Mouse (Mus musculus): Measurements from ENCODE around the gene Ssna1. TPM values are rescaled to one million over a fixed set of nuclear protein-coding genes. Genes with fewer than 3 reads are reported as not detected.

The Ssna1 gene
- polyA plus RNA-seq, 1 experiment from 2014 or later, result 222 TPM

DNA sequence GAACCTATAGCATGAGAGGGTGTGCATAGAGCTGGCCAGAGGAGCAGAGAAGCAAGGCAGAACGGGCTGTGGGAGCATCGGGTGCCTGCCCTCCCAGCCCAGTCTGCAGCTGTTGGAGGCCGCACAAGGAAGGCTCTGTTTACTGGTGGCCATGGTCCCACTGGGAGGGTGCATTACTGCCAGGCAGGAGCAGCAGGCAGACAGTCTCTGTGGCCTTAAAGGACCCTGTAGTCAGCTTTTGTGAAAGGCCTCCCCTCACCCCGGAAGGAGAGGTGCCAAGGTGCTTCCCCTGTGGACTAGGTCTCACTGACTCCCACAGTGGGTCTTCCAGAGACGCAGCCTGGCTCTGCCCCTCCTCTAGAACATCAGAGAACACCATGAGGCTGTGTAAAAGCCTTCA lies 45.4 kb downstream of the Ssna1 start:
- H3K4me1 ChIP-seq (replicated peaks; ENCODE audit: control insufficient read depth, insufficient read depth, low read length), result peaks cover 5% of the 10 kb centered on the region; the same call in 1 of the 2 replicates
- WGBS, result 86% methylated on average over 5 of the region's 5 CpGs
- no peak for DNase-seq (ENCODE audit: low spot score)

GRCm38 (mm10) chr2:25225811-25226379 lies 46.3 kb downstream of the Ssna1 start:
- H3K4me1 ChIP-seq (replicated peaks; ENCODE audit: control insufficient read depth, insufficient read depth, low read length), result peaks cover 5% of the 10 kb centered on the region; the same call in 1 of the 2 replicates
- H3K27me3 ChIP-seq (ENCODE audit: control insufficient read depth, insufficient read depth, low read length), result no peaks in the 10 kb centered on the region
- no peaks in the 10 kb centered on the region for H3K9me3 ChIP-seq (ENCODE audit: control insufficient read depth, low read length)
- no peaks in the 10 kb centered on the region for H3K36me3 ChIP-seq (ENCODE audit: control insufficient read depth, insufficient read depth, low read length)
- peak overlapping the region; percentile 51; the same call in 1 of the 2 replicates for H3K4me2 ChIP-seq (ENCODE audit: low read depth, low read length, severe bottlenecking)
- 78% methylated on average over 8 of the region's 8 CpGs for WGBS
- ATAC-seq (replicated peaks; ENCODE audit: low FRiP score), result no peak
- DNase-seq (ENCODE audit: low spot score), result no peak
- H3K27ac ChIP-seq (ENCODE audit: low read depth, low read length), result peak overlapping the region; percentile 97
- H3K4me3 ChIP-seq (ENCODE audit: low read depth, low read length), result no peak overlapping the region
- no peak overlapping the region for H3K9ac ChIP-seq (ENCODE audit: low read length)

More for the DNA sequence above, 45.4 kb downstream of the Ssna1 start:
- ATAC-seq (replicated peaks; ENCODE audit: low FRiP score), result no peak
- no peaks in the 10 kb centered on the region for H3K27me3 ChIP-seq (ENCODE audit: control insufficient read depth, insufficient read depth, low read length)
- H3K9me3 ChIP-seq (ENCODE audit: control insufficient read depth, low read length), result no peaks in the 10 kb centered on the region
- H3K9ac ChIP-seq (ENCODE audit: low read length), result no peak overlapping the region
- H3K27ac ChIP-seq (ENCODE audit: low read depth, low read length), result no peak overlapping the region
- no peak overlapping the region for H3K4me2 ChIP-seq (ENCODE audit: low read depth, low read length, severe bottlenecking)
- no peaks in the 10 kb centered on the region for H3K36me3 ChIP-seq (ENCODE audit: control insufficient read depth, insufficient read depth, low read length)
- no peak overlapping the region for H3K4me3 ChIP-seq (ENCODE audit: low read depth, low read length)

DNA sequence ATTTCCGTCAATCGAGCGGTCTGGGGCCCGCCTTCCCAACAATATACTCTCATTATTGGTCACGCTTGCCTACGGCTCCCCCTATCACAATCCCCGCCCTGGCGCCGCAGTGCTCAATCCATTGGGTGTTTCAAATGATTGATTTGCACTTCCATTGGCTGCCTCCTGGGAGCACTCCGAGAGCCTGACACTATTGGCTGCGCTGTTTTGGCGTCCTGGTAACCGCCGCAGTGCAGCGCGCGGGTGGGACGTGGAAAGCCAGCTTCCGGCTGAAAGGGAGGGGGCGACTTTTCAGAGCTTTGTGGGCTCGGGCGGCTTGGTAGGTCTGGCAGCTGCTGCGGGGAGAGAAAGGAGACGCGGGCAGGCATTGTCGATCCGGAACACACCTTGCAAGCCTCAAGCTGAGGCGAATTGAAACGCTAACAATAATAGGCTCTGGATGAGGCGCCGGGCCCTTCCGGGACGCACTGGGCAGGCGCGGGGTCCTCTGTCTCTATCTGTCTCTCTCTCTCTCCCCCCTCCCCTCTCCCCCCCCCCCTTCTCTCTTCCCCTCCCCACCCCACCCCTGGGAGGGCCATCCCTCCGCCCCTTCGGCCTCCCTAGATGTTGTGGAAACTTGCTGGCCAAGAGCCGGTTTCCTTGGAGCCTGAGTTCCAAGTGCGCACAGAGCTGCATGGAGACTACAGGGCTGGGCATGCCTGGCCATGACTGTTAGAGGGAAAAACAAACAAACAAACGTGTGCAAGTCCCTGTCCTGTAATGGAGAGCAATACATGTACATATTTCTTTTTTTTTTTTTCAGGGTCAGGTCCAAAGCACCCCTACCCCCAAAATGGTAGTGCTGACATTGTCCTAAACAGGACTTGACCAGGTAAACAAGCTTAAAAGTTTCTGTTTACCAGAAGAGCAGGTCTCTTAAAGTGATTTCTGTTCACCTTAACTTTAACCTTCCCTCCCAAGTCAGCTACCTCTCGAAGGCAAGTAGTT lies 47.2 kb downstream of the Ssna1 start:
- H3K27me3 ChIP-seq (ENCODE audit: control insufficient read depth, insufficient read depth, low read length), result no peaks in the 10 kb centered on the region
- peak overlapping the region; percentile 97 for H3K27ac ChIP-seq (ENCODE audit: low read depth, low read length)
- H3K36me3 ChIP-seq (ENCODE audit: control insufficient read depth, insufficient read depth, low read length), result no peaks in the 10 kb centered on the region
- peak overlapping the region; percentile 51 for H3K4me2 ChIP-seq (ENCODE audit: low read depth, low read length, severe bottlenecking)
- WGBS, result 2% methylated on average over 41 of the region's 41 CpGs
- peak overlapping the region; percentile 70 for H3K9ac ChIP-seq (ENCODE audit: low read length)
- peak; percentile 98 for DNase-seq (ENCODE audit: low spot score)
- H3K4me1 ChIP-seq (replicated peaks; ENCODE audit: control insufficient read depth, insufficient read depth, low read length), result peaks cover 5% of the 10 kb centered on the region; the same call in 1 of the 2 replicates
- peak; percentile 97 for ATAC-seq (replicated peaks; ENCODE audit: low FRiP score)
- no peaks in the 10 kb centered on the region for H3K9me3 ChIP-seq (ENCODE audit: control insufficient read depth, low read length)
- peak overlapping the region; percentile 92 for H3K4me3 ChIP-seq (ENCODE audit: low read depth, low read length)

- peak within 1 kb of the TSS; percentile 92 for H3K4me3 ChIP-seq (ENCODE audit: low read depth, low read length)
- DNase-seq (ENCODE audit: low spot score), result no peak
- no peak for ATAC-seq (replicated peaks; ENCODE audit: low FRiP score)
- H3K4me1 ChIP-seq (replicated peaks; ENCODE audit: control insufficient read depth, insufficient read depth, low read length), result peaks cover 5% of the 10 kb centered on the region; the same call in 1 of the 2 replicates
- peak within 1 kb of the TSS; percentile 97 for H3K27ac ChIP-seq (ENCODE audit: low read depth, low read length)
- H3K4me2 ChIP-seq (ENCODE audit: low read depth, low read length, severe bottlenecking), result peak within 1 kb of the TSS; percentile 94
- H3K27me3 ChIP-seq (ENCODE audit: control insufficient read depth, insufficient read depth, low read length), result no peaks in the 10 kb centered on the region
- H3K9me3 ChIP-seq (ENCODE audit: control insufficient read depth, low read length), result no peaks in the 10 kb centered on the region
- WGBS, result 1% methylated on average over 17 of the region's 17 CpGs
- H3K36me3 ChIP-seq (ENCODE audit: control insufficient read depth, insufficient read depth, low read length), result no peaks in the 10 kb centered on the region
- H3K9ac ChIP-seq (ENCODE audit: low read length), result peak within 1 kb of the TSS; percentile 86
These were observed 47.8 kb downstream of the Ssna1 start, which contains the start of gene Tubb4b for GRCm38 (mm10) chr2:25224492-25224765. Tubb4b (minus strand) TSS chr2:25224702.

GRCm38 (mm10) chr2:25223681-25224491 lies 48.4 kb downstream of the Ssna1 start:
- H3K36me3 ChIP-seq (ENCODE audit: control insufficient read depth, insufficient read depth, low read length), result no peaks in the 10 kb centered on the region
- peak overlapping the region; percentile 86 for H3K9ac ChIP-seq (ENCODE audit: low read length)
- peak; percentile 86 for DNase-seq (ENCODE audit: low spot score)
- peak; percentile 39 for ATAC-seq (replicated peaks; ENCODE audit: low FRiP score)
- H3K4me3 ChIP-seq (ENCODE audit: low read depth, low read length), result peak overlapping the region; percentile 92
- 1% methylated on average over 52 of the region's 53 CpGs for WGBS
- H3K4me1 ChIP-seq (replicated peaks; ENCODE audit: control insufficient read depth, insufficient read depth, low read length), result peaks cover 5% of the 10 kb centered on the region; the same call in 1 of the 2 replicates
- H3K27ac ChIP-seq (ENCODE audit: low read depth, low read length), result peak overlapping the region; percentile 89
- H3K27me3 ChIP-seq (ENCODE audit: control insufficient read depth, insufficient read depth, low read length), result no peaks in the 10 kb centered on the region
- H3K9me3 ChIP-seq (ENCODE audit: control insufficient read depth, low read length), result no peaks in the 10 kb centered on the region
- H3K4me2 ChIP-seq (ENCODE audit: low read depth, low read length, severe bottlenecking), result peak overlapping the region; percentile 94

GRCm38 (mm10) chr2:25221331-25221772 lies 50.9 kb downstream of the Ssna1 start:
- Histone ChIP-seq H3K9ac (ENCODE audit: low read length) (no peak overlapping the region), H3K4me1 (replicated peaks; ENCODE audit: control insufficient read depth, insufficient read depth, low read length) (peaks cover 5% of the 10 kb centered on the region; the same call in 1 of the 2 replicates), H3K36me3 (ENCODE audit: control insufficient read depth, insufficient read depth, low read length) (no peaks in the 10 kb centered on the region), H3K9me3 (ENCODE audit: control insufficient read depth, low read length) (no peaks in the 10 kb centered on the region), H3K27ac (ENCODE audit: low read depth, low read length) (no peak overlapping the region), H3K27me3 (ENCODE audit: control insufficient read depth, insufficient read depth, low read length) (no peaks in the 10 kb centered on the region), H3K4me2 (ENCODE audit: low read depth, low read length, severe bottlenecking) (no peak overlapping the region), H3K4me3 (ENCODE audit: low read depth, low read length) (no peak overlapping the region)
- DNase-seq (ENCODE audit: low spot score), result no peak
- no peak for ATAC-seq (replicated peaks; ENCODE audit: low FRiP score)
- 79% methylated on average over 5 of the region's 5 CpGs for WGBS

Other genes starting within 250 kb of the Ssna1 start
- 68.0 and 81.2 TPM in 2 replicates for gene Nsmf, start 218.1 kb downstream of the Ssna1 start, polyA plus RNA-seq (2014; fragmentation: Nextera tagmentation; extraction: Ambion mirVana)
- gene Entpd8, start 192.1 kb downstream of the Ssna1 start, polyA plus RNA-seq (2014; fragmentation: Nextera tagmentation; extraction: Ambion mirVana), result not detected in 2 replicates
- 0.31 TPM in 1 of 2 replicates, not detected in the other for gene Noxa1, start 177.3 kb downstream of the Ssna1 start, polyA plus RNA-seq (2014; fragmentation: Nextera tagmentation; extraction: Ambion mirVana)
- 63.6 and 72.1 TPM in 2 replicates for gene Nrarp, start 91.7 kb downstream of the Ssna1 start, polyA plus RNA-seq (2014; fragmentation: Nextera tagmentation; extraction: Ambion mirVana)
- 1.3 and 1.5 TPM in 2 replicates for gene Tor4a, start 75.6 kb downstream of the Ssna1 start, polyA plus RNA-seq (2014; fragmentation: Nextera tagmentation; extraction: Ambion mirVana)
- 110 TPM in 2 replicates for gene Nelfb, start 60.9 kb downstream of the Ssna1 start, polyA plus RNA-seq (2014; fragmentation: Nextera tagmentation; extraction: Ambion mirVana)
- gene Stpg3, start 57.8 kb downstream of the Ssna1 start, polyA plus RNA-seq (2014; fragmentation: Nextera tagmentation; extraction: Ambion mirVana), result not detected in 2 replicates
- 0.88 and 1.3 TPM in 2 replicates for gene Fam166a, start 53.7 kb downstream of the Ssna1 start, polyA plus RNA-seq (2014; fragmentation: Nextera tagmentation; extraction: Ambion mirVana)
- 615 and 680 TPM in 2 replicates for gene Tubb4b, start 47.7 kb downstream of the Ssna1 start, polyA plus RNA-seq (2014; fragmentation: Nextera tagmentation; extraction: Ambion mirVana)
- not detected in 2 replicates for gene Slc34a3, start 38.1 kb downstream of the Ssna1 start, polyA plus RNA-seq (2014; fragmentation: Nextera tagmentation; extraction: Ambion mirVana)
- not detected in 2 replicates for gene Rnf224, start 35.7 kb downstream of the Ssna1 start, polyA plus RNA-seq (2014; fragmentation: Nextera tagmentation; extraction: Ambion mirVana)
- gene Rnf208, start 30.2 kb downstream of the Ssna1 start, polyA plus RNA-seq (2014; fragmentation: Nextera tagmentation; extraction: Ambion mirVana), result 33.0 and 37.6 TPM in 2 replicates
- not detected in 2 replicates for gene Cysrt1, start 30.0 kb downstream of the Ssna1 start, polyA plus RNA-seq (2014; fragmentation: Nextera tagmentation; extraction: Ambion mirVana)
- gene AL732309.1, start 25.6 kb downstream of the Ssna1 start, polyA plus RNA-seq (2014; fragmentation: Nextera tagmentation; extraction: Ambion mirVana), result 5.1 and 5.8 TPM in 2 replicates
- gene Tmem203, start 17.0 kb downstream of the Ssna1 start, polyA plus RNA-seq (2014; fragmentation: Nextera tagmentation; extraction: Ambion mirVana), result 13.6 and 15.8 TPM in 2 replicates
- gene Tprn, start 9.8 kb downstream of the Ssna1 start, polyA plus RNA-seq (2014; fragmentation: Nextera tagmentation; extraction: Ambion mirVana), result 4.6 and 7.3 TPM in 2 replicates
- gene Anapc2, start within 50 bp of the Ssna1 start, polyA plus RNA-seq (2014; fragmentation: Nextera tagmentation; extraction: Ambion mirVana), result 116 and 126 TPM in 2 replicates
- gene Tmem210, start 15.7 kb upstream of the Ssna1 start, polyA plus RNA-seq (2014; fragmentation: Nextera tagmentation; extraction: Ambion mirVana), result not detected in 2 replicates
- gene Lrrc26, start 17.5 kb upstream of the Ssna1 start, polyA plus RNA-seq (2014; fragmentation: Nextera tagmentation; extraction: Ambion mirVana), result not detected in 2 replicates
- gene Grin1, start 46.7 kb upstream of the Ssna1 start, polyA plus RNA-seq (2014; fragmentation: Nextera tagmentation; extraction: Ambion mirVana), result 1.7 and 2.1 TPM in 2 replicates
- 75.7 and 77.8 TPM in 2 replicates for gene Man1b1, start 59.9 kb upstream of the Ssna1 start, polyA plus RNA-seq (2014; fragmentation: Nextera tagmentation; extraction: Ambion mirVana)
- 20.1 and 20.5 TPM in 2 replicates for gene Dpp7, start 83.9 kb upstream of the Ssna1 start, polyA plus RNA-seq (2014; fragmentation: Nextera tagmentation; extraction: Ambion mirVana)
- 3.1 and 5.4 TPM in 2 replicates for gene Uap1l1, start 93.2 kb upstream of the Ssna1 start, polyA plus RNA-seq (2014; fragmentation: Nextera tagmentation; extraction: Ambion mirVana)
- 79.0 and 85.0 TPM in 2 replicates for gene Sapcd2, start 99.9 kb upstream of the Ssna1 start, polyA plus RNA-seq (2014; fragmentation: Nextera tagmentation; extraction: Ambion mirVana)
- gene Entpd2, start 123.4 kb upstream of the Ssna1 start, polyA plus RNA-seq (2014; fragmentation: Nextera tagmentation; extraction: Ambion mirVana), result 0.23 TPM in 1 of 2 replicates, not detected in the other
- 120 and 128 TPM in 2 replicates for gene Npdc1, start 126.9 kb upstream of the Ssna1 start, polyA plus RNA-seq (2014; fragmentation: Nextera tagmentation; extraction: Ambion mirVana)
- not detected in 2 replicates for gene Fut7, start 150.8 kb upstream of the Ssna1 start, polyA plus RNA-seq (2014; fragmentation: Nextera tagmentation; extraction: Ambion mirVana)
- gene Abca2, start 156.3 kb upstream of the Ssna1 start, polyA plus RNA-seq (2014; fragmentation: Nextera tagmentation; extraction: Ambion mirVana), result 9.9 and 10.2 TPM in 2 replicates
- 0.61 and 0.77 TPM in 2 replicates for gene Clic3, start 184.4 kb upstream of the Ssna1 start, polyA plus RNA-seq (2014; fragmentation: Nextera tagmentation; extraction: Ambion mirVana)
- 22.9 and 24.2 TPM in 2 replicates for gene Paxx, start 188.7 kb upstream of the Ssna1 start, polyA plus RNA-seq (2014; fragmentation: Nextera tagmentation; extraction: Ambion mirVana)
- 0.69 and 0.73 TPM in 2 replicates for gene Ptgds, start 197.6 kb upstream of the Ssna1 start, polyA plus RNA-seq (2014; fragmentation: Nextera tagmentation; extraction: Ambion mirVana)
- gene Lcn12, start 221.5 kb upstream of the Ssna1 start, polyA plus RNA-seq (2014; fragmentation: Nextera tagmentation; extraction: Ambion mirVana), result not detected in 2 replicates
- 96.1 and 102 TPM in 2 replicates for gene Fbxw5, start 228.3 kb upstream of the Ssna1 start, polyA plus RNA-seq (2014; fragmentation: Nextera tagmentation; extraction: Ambion mirVana)
- 5.5 and 5.9 TPM in 2 replicates for gene C8g, start 229.3 kb upstream of the Ssna1 start, polyA plus RNA-seq (2014; fragmentation: Nextera tagmentation; extraction: Ambion mirVana)